Mouse (Mus musculus): ENCODE results near the gene Atp13a2. TPM values are rescaled to one million over a fixed set of nuclear protein-coding genes. Genes with fewer than 3 reads are reported as not detected.
A peak's percentile ranks its signal among the peaks of the same experiment; 100 is the strongest.

The Atp13a2 gene
- total RNA-seq, 2 experiments from 2014 or later: 9.0 to 23.4 TPM

- peak; percentile 2 for ATAC-seq (replicated peaks; ENCODE audit: poor library complexity)
These were observed 25.0 kb upstream of the Atp13a2 start for GRCm38 (mm10) chr4:140961467-140962206.

GRCm38 (mm10) chr4:140962207-140962909 lies 24.3 kb upstream of the Atp13a2 start:
- ATAC-seq (replicated peaks; ENCODE audit: poor library complexity): no peak

- no peak for ATAC-seq (replicated peaks; ENCODE audit: poor library complexity)
These were observed 23.7 kb upstream of the Atp13a2 start for GRCm38 (mm10) chr4:140962950-140963349.

GRCm38 (mm10) chr4:140963941-140964597 lies 22.6 kb upstream of the Atp13a2 start:
- no peak for ATAC-seq (replicated peaks; ENCODE audit: poor library complexity)

GRCm38 (mm10) chr4:140964620-140965019 lies 22.1 kb upstream of the Atp13a2 start:
- peak; percentile 56 for ATAC-seq (replicated peaks; ENCODE audit: poor library complexity)

- no peak for ATAC-seq (replicated peaks; ENCODE audit: poor library complexity)
These were observed 19.1 kb upstream of the Atp13a2 start for GRCm38 (mm10) chr4:140967386-140968159.

- ATAC-seq (replicated peaks; ENCODE audit: poor library complexity): no peak
These were observed 15.0 kb upstream of the Atp13a2 start for GRCm38 (mm10) chr4:140971691-140972090.

GRCm38 (mm10) chr4:140974408-140974807 lies 12.3 kb upstream of the Atp13a2 start:
- no peak for ATAC-seq (replicated peaks; ENCODE audit: poor library complexity)

- ATAC-seq (replicated peaks; ENCODE audit: poor library complexity): peak; percentile 77
These were observed 11.3 kb upstream of the Atp13a2 start for GRCm38 (mm10) chr4:140975356-140975755.

- ATAC-seq (replicated peaks; ENCODE audit: poor library complexity): no peak
These were observed 9.4 kb upstream of the Atp13a2 start for GRCm38 (mm10) chr4:140977278-140977677.

GRCm38 (mm10) chr4:140977886-140978692 lies 8.6 kb upstream of the Atp13a2 start:
- ATAC-seq (replicated peaks; ENCODE audit: poor library complexity): peak; percentile 43

GRCm38 (mm10) chr4:140981605-140982004 lies 5.1 kb upstream of the Atp13a2 start:
- no peak for ATAC-seq (replicated peaks; ENCODE audit: poor library complexity)

- no peak for ATAC-seq (replicated peaks; ENCODE audit: poor library complexity)
These were observed 3.9 kb upstream of the Atp13a2 start for GRCm38 (mm10) chr4:140982808-140983207.

- peak; percentile 85 for ATAC-seq (replicated peaks; ENCODE audit: poor library complexity)
These were observed 3.2 kb upstream of the Atp13a2 start for GRCm38 (mm10) chr4:140983442-140983841.

- no peak for ATAC-seq (replicated peaks; ENCODE audit: poor library complexity)
These were observed 2.1 kb upstream of the Atp13a2 start for GRCm38 (mm10) chr4:140984544-140984943.

- no peak for ATAC-seq (replicated peaks; ENCODE audit: poor library complexity)
These were observed 506 bp upstream of the Atp13a2 start for GRCm38 (mm10) chr4:140986024-140986710.

- 0 out of 2 replicates have a peak, but pooled peaks have one; percentile 18 for ATAC-seq (replicated peaks; ENCODE audit: poor library complexity)
These were observed 803 bp downstream of the Atp13a2 start for GRCm38 (mm10) chr4:140987476-140987875.

- peak; percentile 53 for ATAC-seq (replicated peaks; ENCODE audit: poor library complexity)
These were observed 2.1 kb downstream of the Atp13a2 start for GRCm38 (mm10) chr4:140988706-140989290.

GRCm38 (mm10) chr4:140989447-140989846 lies 2.8 kb downstream of the Atp13a2 start:
- ATAC-seq (replicated peaks; ENCODE audit: poor library complexity): peak; percentile 21; the same call in 1 of the 2 replicates

Data from megakaryocyte progenitor cell, adult 5-6 weeks (primary cell).